Mouse (Mus musculus) monocyte, adult 2 months (primary cell): Measurements from ENCODE around the gene Serhl.
"Not testable (repeated sequence)": the region's sequence is repeated elsewhere in the genome, so short reads cannot be mapped to it uniquely, and the experiment has no call there.

Source experiments
- DNase-seq, 2 experiments: peaks; one replicate each; pipeline ENCODE4 v3.0.0; 2022; ENCODE audit warnings: low spot score in 2 of 2, low read depth in 1 of 2

Serhl gene

GRCm38 (mm10) chr15:83124625-83125024 is 35.3 kb downstream of the Serhl start:
- DNase-seq, result no peak

- DNase-seq, result no peak
These were observed 37.3 kb downstream of the Serhl start for GRCm38 (mm10) chr15:83126582-83126981.

- DNase-seq, result not testable (repeated sequence)
These were observed 37.7 kb downstream of the Serhl start for GRCm38 (mm10) chr15:83127037-83127436.

GRCm38 (mm10) chr15:83129530-83130231 is 40.4 kb downstream of the Serhl start:
- DNase-seq, result peak; percentile 23 to 30

- DNase-seq, result no peak
These were observed 45.4 kb downstream of the Serhl start for GRCm38 (mm10) chr15:83134671-83135070.

- no peak for DNase-seq
These were observed 46.3 kb downstream of the Serhl start for GRCm38 (mm10) chr15:83135654-83136053.

- DNase-seq, result no peak
These were observed 53.6 kb downstream of the Serhl start for GRCm38 (mm10) chr15:83142861-83143260.

GRCm38 (mm10) chr15:83145541-83145940 is 56.2 kb downstream of the Serhl start:
- DNase-seq, result peak in 1 of 2 experiments; percentile 30

- no peak for DNase-seq
These were observed 59.1 kb downstream of the Serhl start for GRCm38 (mm10) chr15:83148395-83148794.

GRCm38 (mm10) chr15:83148801-83149195 is 59.5 kb downstream of the Serhl start:
- no peak for DNase-seq

GRCm38 (mm10) chr15:83149196-83150072 is 60.1 kb downstream of the Serhl start, which contains the start of gene Poldip3:
Poldip3 (minus strand) TSS chr15:83149384.
- peak; percentile 93 to 97 for DNase-seq

GRCm38 (mm10) chr15:83150073-83150442 is 60.8 kb downstream of the Serhl start:
- DNase-seq, result no peak

GRCm38 (mm10) chr15:83150694-83151093 is 61.4 kb downstream of the Serhl start:
- DNase-seq, result no peak

- DNase-seq, result no peak
These were observed 65.0 kb downstream of the Serhl start for GRCm38 (mm10) chr15:83154309-83154708.

GRCm38 (mm10) chr15:83155672-83156419 is 66.5 kb downstream of the Serhl start:
- no peak for DNase-seq

GRCm38 (mm10) chr15:83156929-83157666 is 67.8 kb downstream of the Serhl start:
- peak in 1 of 2 experiments; percentile 54 for DNase-seq

GRCm38 (mm10) chr15:83157667-83158064 is 68.4 kb downstream of the Serhl start:
- no peak for DNase-seq

- no peak for DNase-seq
These were observed 69.4 kb downstream of the Serhl start for GRCm38 (mm10) chr15:83158587-83159160.

GRCm38 (mm10) chr15:83159823-83160222 is 70.5 kb downstream of the Serhl start:
- no peak for DNase-seq

- DNase-seq, result no peak
These were observed 71.3 kb downstream of the Serhl start for GRCm38 (mm10) chr15:83160561-83160960.
